Mouse (Mus musculus): Measurements from ENCODE around the gene BC025446. TPM values are rescaled to one million over a fixed set of nuclear protein-coding genes. Genes with fewer than 3 reads are reported as not detected.

The BC025446 gene
- polyA plus RNA-seq, 1 experiment, result not detected

DNA sequence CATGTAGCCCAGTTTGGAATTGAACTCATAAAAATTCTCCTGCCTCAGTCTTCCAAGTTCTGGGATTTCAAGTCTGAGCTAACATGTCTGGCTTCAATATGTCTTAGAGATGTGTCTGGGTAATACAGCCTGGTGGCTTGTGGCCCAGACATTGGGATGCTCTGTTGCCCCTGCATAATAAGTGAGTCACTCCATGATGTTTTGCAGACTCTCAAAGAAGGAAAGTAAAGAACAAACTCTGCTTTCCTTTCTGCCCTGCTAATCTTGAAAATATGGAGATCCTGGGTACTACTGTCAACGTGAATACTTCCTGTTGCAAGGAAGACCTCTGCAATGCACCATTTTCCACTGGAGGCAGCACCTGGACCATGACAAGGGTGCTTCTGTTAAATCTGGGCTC is 55.2 kb downstream of the BC025446 start:
- Histone ChIP-seq H3K4me1 (ENCODE audit: control insufficient read depth, insufficient read depth, low read length) (no peaks in the 10 kb centered on the region), H3K27ac (ENCODE audit: insufficient read depth, low read depth, low read length) (no peak overlapping the region), H3K4me3 (ENCODE audit: insufficient read depth, low read depth, low read length) (no peak overlapping the region)
- TF ChIP-seq POLR2A (IDR thresholded peaks at IDR 0.05; ENCODE audit: insufficient read depth, low read depth, low read length) (no peak), CTCF (IDR thresholded peaks at IDR 0.05; ENCODE audit: insufficient read depth, low read depth, low read length) (no peak)
- 81% methylated on average over 1 of the region's 1 CpGs for WGBS

DNA sequence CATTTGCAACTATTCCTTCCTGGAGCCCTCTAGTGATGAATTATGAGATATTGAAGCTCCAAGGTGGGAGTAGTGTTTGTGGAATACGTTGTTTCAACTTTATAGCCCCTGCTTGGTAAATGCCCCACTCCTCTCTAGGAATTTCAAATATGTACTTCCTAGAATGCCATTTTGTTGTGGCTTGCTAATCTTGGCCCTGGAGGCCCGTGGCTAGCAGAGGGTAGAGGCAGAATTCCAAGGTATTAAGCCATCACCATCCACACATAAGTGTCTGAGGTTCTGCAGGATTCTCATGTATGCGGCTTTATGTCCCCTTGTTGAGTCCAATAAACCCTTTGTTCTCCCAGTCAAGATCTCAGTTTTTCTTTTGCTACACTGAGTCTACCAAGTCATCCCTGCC is 55.7 kb downstream of the BC025446 start:
- no peak for TF ChIP-seq CTCF (IDR thresholded peaks at IDR 0.05; ENCODE audit: insufficient read depth, low read depth, low read length)
- TF ChIP-seq POLR2A (IDR thresholded peaks at IDR 0.05; ENCODE audit: insufficient read depth, low read depth, low read length), result no peak
- WGBS, result 68% methylated on average over 3 of the region's 3 CpGs
- Histone ChIP-seq H3K4me1 (ENCODE audit: control insufficient read depth, insufficient read depth, low read length) (no peaks in the 10 kb centered on the region), H3K4me3 (ENCODE audit: insufficient read depth, low read depth, low read length) (no peak overlapping the region), H3K27ac (ENCODE audit: insufficient read depth, low read depth, low read length) (no peak overlapping the region)

Other genes starting within 250 kb of the BC025446 start
- gene Ly6i, start 232.9 kb upstream of the BC025446 start, polyA plus RNA-seq (2012; ENCODE audit: insufficient read depth, insufficient read length, low replicate concordance, missing spikeins), result not detected in 2 replicates
- not detected in 2 replicates for gene Ly6a, start 218.3 kb upstream of the BC025446 start, polyA plus RNA-seq (2012; ENCODE audit: insufficient read depth, insufficient read length, low replicate concordance, missing spikeins)
- not detected in 2 replicates for gene Ly6c1, start 167.5 kb upstream of the BC025446 start, polyA plus RNA-seq (2012; ENCODE audit: insufficient read depth, insufficient read length, low replicate concordance, missing spikeins)
- not detected in 2 replicates for gene Ly6c2, start 104.4 kb upstream of the BC025446 start, polyA plus RNA-seq (2012; ENCODE audit: insufficient read depth, insufficient read length, low replicate concordance, missing spikeins)
- gene Ly6g, start 61.1 kb upstream of the BC025446 start, polyA plus RNA-seq (2012; ENCODE audit: insufficient read depth, insufficient read length, low replicate concordance, missing spikeins), result not detected in 2 replicates
- not detected in 2 replicates for gene Ly6f, start 52.0 kb downstream of the BC025446 start, polyA plus RNA-seq (2012; ENCODE audit: insufficient read depth, insufficient read length, low replicate concordance, missing spikeins)

Measured in olfactory bulb, adult 2 months (tissue).